ENCODE assay signal across 8 mouse cellular contexts in the genomic region with DNA sequence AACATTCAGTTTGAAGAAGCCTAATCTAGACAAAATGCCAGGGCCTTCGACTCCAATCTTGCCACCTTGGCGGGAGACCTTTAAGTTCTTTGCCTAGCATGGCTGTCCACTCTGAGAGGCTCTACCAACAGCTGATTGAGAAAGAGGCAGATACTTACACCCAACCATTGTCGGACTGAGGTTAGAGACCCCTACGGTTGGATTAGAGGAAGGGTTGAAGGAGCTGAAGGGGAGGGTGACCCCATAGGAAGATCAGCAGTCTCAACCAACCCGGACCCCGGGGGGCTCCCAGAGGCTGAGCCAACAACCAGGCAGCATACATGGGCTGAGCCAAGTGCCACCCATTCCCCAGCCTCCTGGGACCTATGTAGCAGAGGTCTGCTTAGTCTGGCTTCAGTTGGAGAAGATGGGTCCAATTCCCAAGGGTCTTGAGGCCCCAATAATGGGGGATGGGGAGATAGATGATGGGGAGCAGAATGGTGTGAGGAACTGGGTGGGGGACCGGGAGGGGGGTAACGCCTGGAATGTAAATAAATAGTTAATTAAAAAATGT. TPM values are rescaled to one million over a fixed set of nuclear protein-coding genes. Genes with fewer than 3 reads are reported as not detected.
DNase-seq lines count a peak whose midpoint lies in the region; ATAC-seq and TF ChIP-seq lines count a peak whose summit lies in the region.

No protein-coding gene starts in this region.

- ATAC-seq in hindbrain, embryonic 15.5 days (ENCODE audit: low FRiP score, low read depth): peak; percentile 77
- ATAC-seq in lung, postnatal 0 days: peak; percentile 41

- H3K4me2 ChIP-seq in hindbrain, embryonic 15.5 days: peak overlapping the region; percentile 86
- H3K4me2 ChIP-seq in lung, postnatal 0 days (replicated peaks; ENCODE audit: low read depth, low read length): peak overlapping the region; percentile 68

- no peak overlapping the region for H3K9ac ChIP-seq in heart, adult 2 months (ENCODE audit: low read depth, low read length)
- peak overlapping the region; percentile 64 for H3K9ac ChIP-seq in hindbrain, embryonic 15.5 days
- peak overlapping the region; percentile 96; the same call in 1 of the 2 replicates for H3K9ac ChIP-seq in lung, postnatal 0 days (replicated peaks; ENCODE audit: low read depth)

- TF ChIP-seq POLR2A in heart, adult 2 months (IDR thresholded peaks at IDR 0.05; ENCODE audit: insufficient read depth, low read depth, low read length): no peak

- H3K36me3 ChIP-seq in heart, adult 2 months (ENCODE audit: control insufficient read depth, insufficient read depth, low read length): no peaks in the 10 kb centered on the region
- H3K36me3 ChIP-seq in hindbrain, embryonic 15.5 days: no peaks in the 10 kb centered on the region
- no peaks in the 10 kb centered on the region for H3K36me3 ChIP-seq in lung, postnatal 0 days (ENCODE audit: insufficient read depth, low read length)

- intact Hi-C loops in heart, adult 2 months (cut with DNase I): loop anchor here (5.0 kb wide), 2 partner anchors 45 to 95 kb away; partner anchors contain the start of gene Pno1

- 61% methylated on average over 8 of the region's 8 CpGs for WGBS in heart, adult 2 months
- 66% methylated on average over 8 of the region's 8 CpGs for WGBS in hindbrain, embryonic 15.5 days
- WGBS in lung, postnatal 0 days: 58% methylated on average over 8 of the region's 8 CpGs

- no peak for TF ChIP-seq EP300 in heart, adult 2 months (IDR thresholded peaks at IDR 0.05; ENCODE audit: insufficient read depth, low read depth, low read length)
- TF ChIP-seq EP300 in lung, postnatal 0 days (IDR thresholded peaks at IDR 0.05): no peak

- peaks cover 2% of the 10 kb centered on the region; the same call in 1 of the 2 replicates for H3K79me2 ChIP-seq in heart, adult 2 months (replicated peaks; ENCODE audit: control insufficient read depth, insufficient read depth, low read length)

- no peaks in the 10 kb centered on the region for H3K9me3 ChIP-seq in hindbrain, embryonic 15.5 days
- no peaks in the 10 kb centered on the region for H3K9me3 ChIP-seq in lung, postnatal 0 days (ENCODE audit: low read length)

- no peak for TF ChIP-seq CTCF in heart, adult 2 months (IDR thresholded peaks at IDR 0.05)
- no peak for TF ChIP-seq CTCF in lung, postnatal 0 days (IDR thresholded peaks at IDR 0.05)

- H3K27ac ChIP-seq in heart, adult 2 months: no peak overlapping the region
- H3K27ac ChIP-seq in hindbrain, embryonic 15.5 days (replicated peaks): peak overlapping the region; percentile 89
- no peak overlapping the region for H3K27ac ChIP-seq in lung, postnatal 0 days (ENCODE audit: low read length)

- no peaks in the 10 kb centered on the region for H3K27me3 ChIP-seq in heart, adult 2 months (ENCODE audit: control insufficient read depth, insufficient read depth, low read length)
- no peaks in the 10 kb centered on the region for H3K27me3 ChIP-seq in hindbrain, embryonic 15.5 days
- H3K27me3 ChIP-seq in lung, postnatal 0 days (replicated peaks; ENCODE audit: insufficient read depth, low read length): no peaks in the 10 kb centered on the region

- H3K4me1 ChIP-seq in heart, adult 2 months (ENCODE audit: control insufficient read depth, insufficient read depth, low read length): peaks cover 1% of the 10 kb centered on the region
- peaks cover 19% of the 10 kb centered on the region for H3K4me1 ChIP-seq in hindbrain, embryonic 15.5 days (replicated peaks)
- peaks cover 5% of the 10 kb centered on the region; the same call in 1 of the 2 replicates for H3K4me1 ChIP-seq in lung, postnatal 0 days (ENCODE audit: insufficient read depth, low read depth, low read length)

- peak overlapping the region; percentile 97; the same call in 1 of the 2 replicates for H3K4me3 ChIP-seq in heart, adult 2 months
- H3K4me3 ChIP-seq in hindbrain, embryonic 15.5 days: peak overlapping the region; percentile 63
- H3K4me3 ChIP-seq in lung, postnatal 0 days (ENCODE audit: low read depth, low read length): peak overlapping the region; percentile 98

- peak in 1 of 2 experiments; percentile 23 for DNase-seq in heart, adult 2 months
- no peak for DNase-seq in heart, adult 8-10 months (ENCODE audit: low spot score)
- DNase-seq in ES-CJ7 (ENCODE audit: low read depth, low spot score): peak; percentile 11
- DNase-seq in embryo, embryonic 9.5 days (ENCODE audit: extremely low spot score): peak; percentile 22
- DNase-seq in lung, postnatal 0 days (ENCODE audit: low spot score): peak; percentile 16
- peak; percentile 34 for DNase-seq in thymus, postnatal 4 days
- no peak for DNase-seq in spleen, postnatal 14 days (ENCODE audit: low spot score in 2 of 2)

RNA-seq across cellular contexts. Expression of gene C1d, which starts 0.5 kb away (rescaled TPM):
- total RNA-seq in heart, adult 2 months (2021): 10 to 100 TPM; 32.1 to 34.3 TPM
- 22.7 and 25.6 TPM in 2 replicates for polyA plus RNA-seq in heart, adult 2 months (2012; rRNA removed)
- 10 to 100 TPM; 32.9 to 38.0 (median 36.5) TPM for total RNA-seq in heart, adult 8-10 months (2022)
- 142 and 153 TPM in 2 replicates for polyA plus RNA-seq in hindbrain, embryonic 15.5 days (2015; fragmentation: Nextera tagmentation; extraction: Ambion mirVana)
- 65.8 and 66.5 TPM in 2 replicates for polyA plus RNA-seq in lung, postnatal 0 days (2015; fragmentation: Nextera tagmentation; extraction: Ambion mirVana)

RNA-seq across cellular contexts. Expression of gene Pno1, which starts 45.5 kb away (rescaled TPM):
- 10 to 100 TPM; 30.2 to 35.7 TPM for total RNA-seq in heart, adult 2 months (2021)
- polyA plus RNA-seq in heart, adult 2 months (2012; rRNA removed): 6.0 and 9.2 TPM in 2 replicates
- 10 to 100 TPM; 31.5 to 36.2 (median 35.2) TPM for total RNA-seq in heart, adult 8-10 months (2022)
- 44.6 and 49.0 TPM in 2 replicates for polyA plus RNA-seq in hindbrain, embryonic 15.5 days (2015; fragmentation: Nextera tagmentation; extraction: Ambion mirVana)
- 38.1 and 38.9 TPM in 2 replicates for polyA plus RNA-seq in lung, postnatal 0 days (2015; fragmentation: Nextera tagmentation; extraction: Ambion mirVana)

Comparison
In these comparisons a context has a peak if more than half of its experiments do, and no peak if none do; other contexts are left out.
1. DNase-seq: peak in ES-CJ7 (single experiment), embryo, embryonic 9.5 days (single experiment), lung, postnatal 0 days (single experiment) and thymus, postnatal 4 days (single experiment); none in heart, adult 8-10 months (single experiment) and spleen, postnatal 14 days (0 of 2).
2. Peak in every context shown above with its lines, with median percentiles within 50 percentile points of each other: H3K4me3 ChIP-seq.